Mouse (Mus musculus) heart, embryonic 14.5 days (tissue): Measurements from ENCODE around the gene Ccdc127. TPM values are rescaled to one million over a fixed set of nuclear protein-coding genes. Genes with fewer than 3 reads are reported as not detected.

ENCODE experiments used
- ATAC-seq: fragments of 200-750 bp; cut with Nextera tagmentation; 2 replicates; pipeline ENCODE4 v1.8.0; 2017; ENCODE audit warnings: low read depth, moderate TSS enrichment; ENCODE audit not compliant: insufficient number of reproducible peaks, insufficient read depth, low FRiP score
- H3K27ac ChIP-seq, 2 experiments: fragments of 200-500 bp in 1 of 2; fragments of 300-500 bp in 1 of 2; sonication (generic) in 1 of 2; replicated peaks in 1 of 2; 2 replicates each; pipeline ENCODE4 v1.5.1; 2012 to 2014; ENCODE audit warnings: low read depth in 2 of 2, low read length in 2 of 2, control low read depth in 1 of 2, mild to moderate bottlenecking in 1 of 2, mixed read lengths in 1 of 2; ENCODE audit not compliant: control insufficient read depth in 1 of 2, insufficient read depth in 1 of 2
- H3K27me3 ChIP-seq: fragments of 300-500 bp; sonication (generic); 2 replicates; pipeline ENCODE4 v1.6.1; 2014; ENCODE audit warnings: mild to moderate bottlenecking, low read length, control low read depth; ENCODE audit not compliant: control insufficient read depth, insufficient read depth
- H3K36me3 ChIP-seq: fragments of 300-500 bp; sonication (generic); 2 replicates; pipeline ENCODE4 v1.6.1; 2014; ENCODE audit warnings: mild to moderate bottlenecking, control low read depth, low read length, mixed read lengths; ENCODE audit not compliant: control insufficient read depth, insufficient read depth
- H3K4me1 ChIP-seq, 2 experiments: fragments of 200-500 bp in 1 of 2; fragments of 300-500 bp in 1 of 2; sonication (generic) in 1 of 2; 2 replicates each; pipeline ENCODE4 v1.6.1; 2012 to 2014; ENCODE audit warnings: low read length in 2 of 2, control low read depth in 1 of 2, mixed read lengths in 1 of 2; ENCODE audit not compliant: control insufficient read depth in 2 of 2, insufficient read depth in 2 of 2
- H3K4me2 ChIP-seq: fragments of 300-500 bp; sonication (generic); 2 replicates; pipeline ENCODE4 v1.6.1; 2014; ENCODE audit warnings: mild to moderate bottlenecking, low read length
- H3K4me3 ChIP-seq, 2 experiments: fragments of 200-500 bp in 1 of 2; fragments of 300-500 bp in 1 of 2; sonication (generic) in 1 of 2; 2 replicates each; pipeline ENCODE4 v1.5.1; 2012 to 2014; ENCODE audit warnings: low read length in 2 of 2, mild to moderate bottlenecking in 2 of 2, control low read depth in 1 of 2, low read depth in 1 of 2, moderate library complexity in 1 of 2; ENCODE audit not compliant: control insufficient read depth in 1 of 2, insufficient read depth in 1 of 2
- H3K9ac ChIP-seq: fragments of 300-500 bp; sonication (generic); 2 replicates; pipeline ENCODE4 v1.6.1; 2014; ENCODE audit warnings: mild to moderate bottlenecking, low read length
- H3K9me3 ChIP-seq: fragments of 300-500 bp; sonication (generic); 2 replicates; pipeline ENCODE4 v1.6.1; 2016; ENCODE audit warnings: low read length, control low read depth; ENCODE audit not compliant: control insufficient read depth
- WGBS: fragments of 180-500 bp; shearing (Covaris S2); extraction: QIAGEN DNeasy Blood & Tissue Kit; methylation state at CpG from one replicate; pipeline ENCODE4 v1.1.7; 2014; 5-methylcytosine and 5-hydroxymethylcytosine counted together
- polyA plus RNA-seq: library from polyadenylated mRNA; unstranded; fragments of >200 nt; fragmentation: Nextera tagmentation; extraction: Ambion mirVana; gene quantifications from 2 replicates; pipeline ENCODE4 v1.2.1, GENCODE M21; 2014

Ccdc127 gene
- polyA plus RNA-seq, 1 experiment from 2014 or later = 49.1 TPM

GRCm38 (mm10) chr13:74362218-74362617, 12.1 kb downstream of the Ccdc127 start:
- Histone ChIP-seq H3K27ac (no peak overlapping the region; a peak in 1 of 4 replicates), H3K9ac (no peak overlapping the region), H3K4me3 (no peak overlapping the region), H3K36me3 (peaks cover 54% of the 10 kb centered on the region), H3K9me3 (no peaks in the 10 kb centered on the region), H3K4me1 (peaks cover 12 to 31% of the 10 kb centered on the region in 2 experiments), H3K27me3 (no peaks in the 10 kb centered on the region), H3K4me2 (peak overlapping the region; percentile 77)
- ATAC-seq = no peak
- 68% methylated on average over 2 of the region's 2 CpGs for WGBS

- ATAC-seq = peak; percentile 58
- Histone ChIP-seq H3K36me3 (peaks cover 43% of the 10 kb centered on the region), H3K27ac (peak overlapping the region; percentile 94 to 95), H3K4me1 (peaks cover 12 to 31% of the 10 kb centered on the region in 2 experiments), H3K4me3 (peak overlapping the region; percentile 35 to 46), H3K27me3 (no peaks in the 10 kb centered on the region), H3K4me2 (peak overlapping the region; percentile 77), H3K9me3 (no peaks in the 10 kb centered on the region), H3K9ac (peak overlapping the region; percentile 74)
- WGBS = 52% methylated on average over 13 of the region's 13 CpGs
Measured at GRCm38 (mm10) chr13:74363176-74363858, 13.2 kb downstream of the Ccdc127 start.

- Histone ChIP-seq H3K4me2 (peak within 1 kb of the TSS; percentile 77), H3K9me3 (no peaks in the 10 kb centered on the region), H3K36me3 (peaks cover 37% of the 10 kb centered on the region), H3K9ac (peak within 1 kb of the TSS; percentile 74), H3K4me3 (peak within 1 kb of the TSS; percentile 35 to 46), H3K4me1 (peaks cover 12 to 31% of the 10 kb centered on the region in 2 experiments), H3K27ac (peak within 1 kb of the TSS; percentile 94 to 95), H3K27me3 (no peaks in the 10 kb centered on the region)
- WGBS = 19% methylated on average over 8 of the region's 8 CpGs
- ATAC-seq = peak; percentile 84
Measured at GRCm38 (mm10) chr13:74363859-74364235, 13.7 kb downstream of the Ccdc127 start, which contains the start of gene Lrrc14b. TSS of gene Lrrc14b (minus strand) at chr13:74364005.

- H3K4me3 ChIP-seq = no peak overlapping the region
- no peak for ATAC-seq
- no peaks in the 10 kb centered on the region for H3K9me3 ChIP-seq
- no peaks in the 10 kb centered on the region for H3K27me3 ChIP-seq
- H3K4me2 ChIP-seq = no peak overlapping the region
- H3K4me1 ChIP-seq = no peaks in the 10 kb centered on the region
- 0 out of 2 replicates have a peak, but pooled peaks cover 4% of the 10 kb centered on the region for H3K36me3 ChIP-seq
- no peak overlapping the region for H3K27ac ChIP-seq
- no peak overlapping the region for H3K9ac ChIP-seq
- WGBS = 62% methylated on average over 10 of the region's 10 CpGs
Measured at GRCm38 (mm10) chr13:74381533-74382276, 31.6 kb downstream of the Ccdc127 start.

GRCm38 (mm10) chr13:74382289-74382688, 32.2 kb downstream of the Ccdc127 start:
- Histone ChIP-seq H3K27me3 (no peaks in the 10 kb centered on the region), H3K9me3 (no peaks in the 10 kb centered on the region), H3K9ac (no peak overlapping the region), H3K4me2 (no peak overlapping the region), H3K27ac (no peak overlapping the region), H3K36me3 (0 out of 2 replicates have a peak, but pooled peaks cover 4% of the 10 kb centered on the region), H3K4me1 (no peaks in the 10 kb centered on the region), H3K4me3 (no peak overlapping the region)
- no peak for ATAC-seq
- 76% methylated on average over 3 of the region's 3 CpGs for WGBS

GRCm38 (mm10) chr13:74389730-74390129, 39.6 kb downstream of the Ccdc127 start:
- no peaks in the 10 kb centered on the region for H3K27me3 ChIP-seq
- H3K36me3 ChIP-seq = no peaks in the 10 kb centered on the region
- no peak overlapping the region for H3K27ac ChIP-seq
- H3K4me1 ChIP-seq = peaks cover 0 to 4% of the 10 kb centered on the region in 2 experiments; a peak in 1 of 4 replicates
- WGBS = 56% methylated on average over 6 of the region's 6 CpGs
- no peaks in the 10 kb centered on the region for H3K9me3 ChIP-seq
- no peak overlapping the region; the same call in 1 of the 2 replicates for H3K9ac ChIP-seq
- peak overlapping the region in 1 of 2 experiments; percentile 71; a peak in 3 of 4 replicates for H3K4me3 ChIP-seq
- no peak for ATAC-seq
- peak overlapping the region; percentile 73 for H3K4me2 ChIP-seq

GRCm38 (mm10) chr13:74390371-74390990, 40.4 kb downstream of the Ccdc127 start, which contains the start of gene Zfp72:
TSS of gene Zfp72 (minus strand) at chr13:74390836.
- Histone ChIP-seq H3K27me3 (no peaks in the 10 kb centered on the region), H3K4me1 (peaks cover 0 to 4% of the 10 kb centered on the region in 2 experiments; a peak in 1 of 4 replicates), H3K9ac (peak within 1 kb of the TSS; percentile 76), H3K36me3 (no peaks in the 10 kb centered on the region), H3K4me2 (peak within 1 kb of the TSS; percentile 73), H3K27ac (no peak within 1 kb of the TSS), H3K9me3 (no peaks in the 10 kb centered on the region), H3K4me3 (peak within 1 kb of the TSS; percentile 71 to 83)
- WGBS = 3% methylated on average over 14 of the region's 14 CpGs
- ATAC-seq = no peak
